8 mouse cellular contexts compared by ENCODE assay signal in genomic region chr10:22150593-22150992, GRCm38 (mm10). TPM values are rescaled to one million over a fixed set of nuclear protein-coding genes. Genes with fewer than 3 reads are reported as not detected.
DNase-seq lines count a peak whose midpoint lies in the region; ATAC-seq and TF ChIP-seq lines count a peak whose summit lies in the region.

No protein-coding gene starts in this region.

- no peak overlapping the region for H3K27ac ChIP-seq in lung, embryonic 16.5 days (ENCODE audit: low read length)
- no peak overlapping the region for H3K27ac ChIP-seq in embryonic facial prominence, embryonic 11.5 days (replicated peaks; ENCODE audit: low read depth, low read length)
- no peak overlapping the region for H3K27ac ChIP-seq in hindbrain, postnatal 0 days
- no peak overlapping the region for H3K27ac ChIP-seq in midbrain, embryonic 13.5 days

- ATAC-seq in lung, embryonic 16.5 days (ENCODE audit: low read depth) = no peak
- no peak for ATAC-seq in embryonic facial prominence, embryonic 11.5 days (replicated peaks; ENCODE audit: insufficient number of reproducible peaks, low FRiP score, low TSS enrichment, low read depth)
- no peak for ATAC-seq in hindbrain, postnatal 0 days
- ATAC-seq in midbrain, embryonic 13.5 days = no peak

- H3K4me2 ChIP-seq in lung, embryonic 16.5 days (ENCODE audit: low read depth, low read length) = peak overlapping the region; percentile 98
- H3K4me2 ChIP-seq in embryonic facial prominence, embryonic 11.5 days (ENCODE audit: low read depth, low read length) = peak overlapping the region; percentile 97
- peak overlapping the region; percentile 85; the same call in 1 of the 2 replicates for H3K4me2 ChIP-seq in hindbrain, postnatal 0 days (ENCODE audit: low read depth, low read length)
- H3K4me2 ChIP-seq in midbrain, embryonic 13.5 days (replicated peaks) = peak overlapping the region; percentile 76

- H3K36me3 ChIP-seq in lung, embryonic 16.5 days (ENCODE audit: control insufficient read depth, insufficient read depth, low read length) = 0 out of 2 replicates have a peak, but pooled peaks cover 2% of the 10 kb centered on the region
- no peaks in the 10 kb centered on the region for H3K36me3 ChIP-seq in embryonic facial prominence, embryonic 11.5 days (replicated peaks; ENCODE audit: control insufficient read depth, insufficient read depth, low read depth, low read length)
- H3K36me3 ChIP-seq in hindbrain, postnatal 0 days (ENCODE audit: insufficient read depth, low read length) = no peaks in the 10 kb centered on the region
- H3K36me3 ChIP-seq in midbrain, embryonic 13.5 days = no peaks in the 10 kb centered on the region

- WGBS in lung, embryonic 16.5 days = under 1% methylated on average over 27 of the region's 27 CpGs
- WGBS in embryonic facial prominence, embryonic 11.5 days = 0% methylated on average over 27 of the region's 27 CpGs
- under 1% methylated on average over 27 of the region's 27 CpGs for WGBS in hindbrain, postnatal 0 days
- WGBS in midbrain, embryonic 13.5 days = under 1% methylated on average over 27 of the region's 27 CpGs

- H3K4me1 ChIP-seq in lung, embryonic 16.5 days (replicated peaks; ENCODE audit: control insufficient read depth, insufficient read depth, low read length) = peaks cover 12% of the 10 kb centered on the region
- no peaks in the 10 kb centered on the region; the same call in 1 of the 2 replicates for H3K4me1 ChIP-seq in embryonic facial prominence, embryonic 11.5 days (ENCODE audit: control insufficient read depth, insufficient read depth, low read length)
- H3K4me1 ChIP-seq in hindbrain, postnatal 0 days (ENCODE audit: insufficient read depth, low read length) = no peaks in the 10 kb centered on the region
- peaks cover 36% of the 10 kb centered on the region for H3K4me1 ChIP-seq in midbrain, embryonic 13.5 days (replicated peaks)

- H3K4me3 ChIP-seq in lung, embryonic 16.5 days (ENCODE audit: low read length) = peak overlapping the region; percentile 74
- peak overlapping the region; percentile 14; the same call in 1 of the 2 replicates for H3K4me3 ChIP-seq in embryonic facial prominence, embryonic 11.5 days (ENCODE audit: low read depth, low read length)
- 0 out of 2 replicates have a peak overlapping the region, but pooled peaks have one; percentile 10 for H3K4me3 ChIP-seq in hindbrain, postnatal 0 days (ENCODE audit: low read length)
- H3K4me3 ChIP-seq in midbrain, embryonic 13.5 days (replicated peaks) = peak overlapping the region; percentile 56

- H3K27me3 ChIP-seq in lung, embryonic 16.5 days (ENCODE audit: control insufficient read depth, insufficient read depth, low read depth, low read length) = peaks cover 20% of the 10 kb centered on the region
- H3K27me3 ChIP-seq in embryonic facial prominence, embryonic 11.5 days (ENCODE audit: control insufficient read depth, insufficient read depth, low read length) = peaks cover 24% of the 10 kb centered on the region
- H3K27me3 ChIP-seq in hindbrain, postnatal 0 days (ENCODE audit: insufficient read depth, low read length) = peaks cover 21% of the 10 kb centered on the region
- H3K27me3 ChIP-seq in midbrain, embryonic 13.5 days = peaks cover 53% of the 10 kb centered on the region

- no peaks in the 10 kb centered on the region for H3K9me3 ChIP-seq in lung, embryonic 16.5 days (ENCODE audit: control insufficient read depth, low read length)
- no peaks in the 10 kb centered on the region for H3K9me3 ChIP-seq in embryonic facial prominence, embryonic 11.5 days (replicated peaks; ENCODE audit: control insufficient read depth, low read length)
- no peaks in the 10 kb centered on the region for H3K9me3 ChIP-seq in hindbrain, postnatal 0 days (ENCODE audit: low read length)
- no peaks in the 10 kb centered on the region for H3K9me3 ChIP-seq in midbrain, embryonic 13.5 days

- TF ChIP-seq CTCF in hindbrain, postnatal 0 days (IDR thresholded peaks at IDR 0.05; ENCODE audit: low read depth) = no peak

- DNase-seq in lung, postnatal 25 days (ENCODE audit: low spot score) = no peak
- DNase-seq in embryonic facial prominence, embryonic 11.5 days (ENCODE audit: low spot score) = peak; percentile 26
- DNase-seq in hindbrain, postnatal 0 days (ENCODE audit: low spot score) = no peak
- no peak for DNase-seq in urinary bladder, adult 2 months (ENCODE audit: low spot score)
- DNase-seq in layer of hippocampus, postnatal 14 days (ENCODE audit: low spot score in 2 of 2) = no peak
- no peak for DNase-seq in gastrocnemius, adult 18-20 months (ENCODE audit: low spot score)

- no peak overlapping the region for H3K9ac ChIP-seq in lung, embryonic 16.5 days (ENCODE audit: low read length)
- H3K9ac ChIP-seq in embryonic facial prominence, embryonic 11.5 days (replicated peaks; ENCODE audit: low read length) = no peak overlapping the region
- H3K9ac ChIP-seq in hindbrain, postnatal 0 days (replicated peaks; ENCODE audit: low read length) = no peak overlapping the region
- no peak overlapping the region for H3K9ac ChIP-seq in midbrain, embryonic 13.5 days (replicated peaks)

RNA-seq across cellular contexts. Expression of gene E030030I06Rik, which starts 1.5 kb away (rescaled TPM):
- polyA plus RNA-seq in lung, embryonic 16.5 days (2015; fragmentation: Nextera tagmentation; extraction: Ambion mirVana) = 24.5 and 31.4 TPM in 2 replicates
- polyA plus RNA-seq in embryonic facial prominence, embryonic 11.5 days (2014; fragmentation: Nextera tagmentation; extraction: Ambion mirVana) = 17.6 and 19.6 TPM in 2 replicates
- 5.5 TPM in 1 of 2 replicates, not detected in the other for total RNA-seq in hindbrain, postnatal 0 days (2014; rRNA removed)
- 2.4 and 4.2 TPM in 2 replicates for polyA plus RNA-seq in hindbrain, postnatal 0 days (2015; fragmentation: Nextera tagmentation; extraction: Ambion mirVana)
- 8.6 and 9.6 TPM in 2 replicates for polyA plus RNA-seq in midbrain, embryonic 13.5 days (2015; fragmentation: Nextera tagmentation; extraction: Ambion mirVana)
- polyA plus RNA-seq in urinary bladder, adult 2 months (2012; rRNA removed) = 7.0 and 10.3 TPM in 2 replicates
- 1 to 10 TPM; 1.9 to 3.7 TPM for total RNA-seq in layer of hippocampus, postnatal 14 days (2021)
- 1 to 10 TPM in 1 of 2 experiments, under 1 TPM in 1; 0.64 to 1.1 TPM for total RNA-seq in gastrocnemius, adult 18-20 months (2021)

RNA-seq across cellular contexts. Expression of gene Raet1e, which starts 7.8 kb away (rescaled TPM):
- polyA plus RNA-seq in lung, embryonic 16.5 days (2015; fragmentation: Nextera tagmentation; extraction: Ambion mirVana) = 9.0 and 10.8 TPM in 2 replicates
- 11.3 and 13.6 TPM in 2 replicates for polyA plus RNA-seq in embryonic facial prominence, embryonic 11.5 days (2014; fragmentation: Nextera tagmentation; extraction: Ambion mirVana)
- 0.26 TPM in 1 of 2 replicates, not detected in the other for total RNA-seq in hindbrain, postnatal 0 days (2014; rRNA removed)
- 0.28 and 0.48 TPM in 2 replicates for polyA plus RNA-seq in hindbrain, postnatal 0 days (2015; fragmentation: Nextera tagmentation; extraction: Ambion mirVana)
- polyA plus RNA-seq in midbrain, embryonic 13.5 days (2015; fragmentation: Nextera tagmentation; extraction: Ambion mirVana) = 2.3 and 2.7 TPM in 2 replicates
- polyA plus RNA-seq in urinary bladder, adult 2 months (2012; rRNA removed) = 6.3 and 6.7 TPM in 2 replicates
- total RNA-seq in layer of hippocampus, postnatal 14 days (2021) = not detected
- under 1 TPM in 1 of 2 experiments, not detected in 1; 0.14 TPM for total RNA-seq in gastrocnemius, adult 18-20 months (2021)

RNA-seq across cellular contexts. Expression of gene H60b, which starts 7.8 kb away (rescaled TPM):
- polyA plus RNA-seq in lung, embryonic 16.5 days (2015; fragmentation: Nextera tagmentation; extraction: Ambion mirVana) = 0.99 and 1.6 TPM in 2 replicates
- 0.32 and 0.42 TPM in 2 replicates for polyA plus RNA-seq in embryonic facial prominence, embryonic 11.5 days (2014; fragmentation: Nextera tagmentation; extraction: Ambion mirVana)
- not detected in 2 replicates for total RNA-seq in hindbrain, postnatal 0 days (2014; rRNA removed)
- polyA plus RNA-seq in hindbrain, postnatal 0 days (2015; fragmentation: Nextera tagmentation; extraction: Ambion mirVana) = 0.44 and 0.64 TPM in 2 replicates
- polyA plus RNA-seq in midbrain, embryonic 13.5 days (2015; fragmentation: Nextera tagmentation; extraction: Ambion mirVana) = 1.4 and 1.5 TPM in 2 replicates
- polyA plus RNA-seq in urinary bladder, adult 2 months (2012; rRNA removed) = 0.87 and 1.4 TPM in 2 replicates
- not detected for total RNA-seq in layer of hippocampus, postnatal 14 days (2021)
- total RNA-seq in gastrocnemius, adult 18-20 months (2021) = not detected

Comparison
In these comparisons a context has a peak if more than half of its experiments do, and no peak if none do; other contexts are left out.
1. H3K4me3 ChIP-seq: peak in every context shown above with its lines; median percentile 74 in lung, embryonic 16.5 days; 56 in midbrain, embryonic 13.5 days; 14 in embryonic facial prominence, embryonic 11.5 days; 10 in hindbrain, postnatal 0 days.